Mouse (Mus musculus): ENCODE data around the gene Zscan22. TPM values are rescaled to one million over a fixed set of nuclear protein-coding genes. Genes with fewer than 3 reads are reported as not detected.
A peak's percentile ranks its signal among the peaks of the same experiment; 100 is the strongest.
"Not testable (repeated sequence)": the region's sequence is repeated elsewhere in the genome, so short reads cannot be mapped to it uniquely, and the experiment has no call there.

Gene Zscan22
- total and polyA plus RNA-seq, 3 experiments, result 3.5 to 25.0 (median 4.5) TPM

DNA sequence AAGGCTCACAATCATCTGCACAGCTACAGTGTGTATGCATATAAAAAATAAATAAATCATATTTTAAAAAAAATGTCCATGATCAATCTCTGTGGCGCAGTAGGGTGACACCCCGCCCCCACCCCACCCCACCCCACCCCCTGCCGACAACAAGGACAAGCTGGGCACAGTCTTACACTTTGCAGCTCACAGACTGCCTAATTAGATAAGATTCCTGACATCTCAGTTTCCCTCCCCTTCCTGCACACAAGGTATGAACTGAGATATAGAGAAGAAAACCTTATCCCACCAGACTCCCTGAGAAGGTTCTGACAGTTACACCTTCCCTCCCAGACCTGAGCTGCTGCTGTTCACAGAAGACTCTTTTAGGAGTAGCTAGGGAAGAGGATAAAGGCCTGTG is 37.2 kb downstream of the Zscan22 start:
- H3K36me3 ChIP-seq (replicated peaks), result peaks cover 4% of the 10 kb centered on the region
- TF ChIP-seq POLR2AphosphoS5 (IDR thresholded peaks at IDR 0.05; ENCODE audit: insufficient replicate concordance, low read depth, low read length), result no peak
- ATAC-seq (ENCODE audit: extremely low read depth, insufficient number of reproducible peaks, low FRiP score, poor library complexity, severe bottlenecking) (no peak), DNase-seq (ENCODE audit: low spot score) (no peak)
- H3K4me3 ChIP-seq (ENCODE audit: low read depth, low read length), result no peak overlapping the region
- H3K9me3 ChIP-seq (replicated peaks), result no peaks in the 10 kb centered on the region
- peaks cover 2% of the 10 kb centered on the region; the same call in 1 of the 2 replicates for H3K4me1 ChIP-seq (ENCODE audit: insufficient read depth, low read depth, low read length)
- H3K27me3 ChIP-seq (ENCODE audit: insufficient read depth, low read length), result no peaks in the 10 kb centered on the region

GRCm38 (mm10) chr7:12937254-12937803 is 39.7 kb downstream of the Zscan22 start:
- H3K4me1 ChIP-seq (ENCODE audit: insufficient read depth, low read depth, low read length); H3K4me3 ChIP-seq (ENCODE audit: low read depth, low read length); ATAC-seq (ENCODE audit: extremely low read depth, insufficient number of reproducible peaks, low FRiP score, poor library complexity, severe bottlenecking); H3K9me3 ChIP-seq (replicated peaks); H3K36me3 ChIP-seq (replicated peaks); DNase-seq (ENCODE audit: low spot score); H3K27me3 ChIP-seq (ENCODE audit: insufficient read depth, low read length): not testable (repeated sequence)

GRCm38 (mm10) chr7:12940599-12940998 is 43.0 kb downstream of the Zscan22 start:
- DNase-seq (ENCODE audit: low spot score) (no peak), ATAC-seq (ENCODE audit: extremely low read depth, insufficient number of reproducible peaks, low FRiP score, poor library complexity, severe bottlenecking) (no peak)
- H3K4me1 ChIP-seq (ENCODE audit: insufficient read depth, low read depth, low read length), result peaks cover 4% of the 10 kb centered on the region; the same call in 1 of the 2 replicates
- H3K36me3 ChIP-seq (replicated peaks), result no peaks in the 10 kb centered on the region
- TF ChIP-seq TAL1 (conservative IDR thresholded peaks at IDR 0.05; ENCODE audit: low read depth, low read length) (no peak), CTCF (IDR thresholded peaks at IDR 0.05; ENCODE audit: low read depth, low read length) (no peak), GATA1 (IDR thresholded peaks at IDR 0.05; ENCODE audit: borderline replicate concordance, low read length) (no peak), GATA2 (IDR thresholded peaks at IDR 0.05; ENCODE audit: borderline replicate concordance, low read depth, low read length) (no peak), POLR2AphosphoS5 (IDR thresholded peaks at IDR 0.05; ENCODE audit: insufficient replicate concordance, low read depth, low read length) (no peak)
- 0 out of 2 replicates have a peak, but pooled peaks cover 3% of the 10 kb centered on the region for H3K27me3 ChIP-seq (ENCODE audit: insufficient read depth, low read length)
- no peaks in the 10 kb centered on the region for H3K9me3 ChIP-seq (replicated peaks)
- no peak overlapping the region for H3K4me3 ChIP-seq (ENCODE audit: low read depth, low read length)

- DNase-seq (ENCODE audit: low spot score) (no peak), ATAC-seq (ENCODE audit: extremely low read depth, insufficient number of reproducible peaks, low FRiP score, poor library complexity, severe bottlenecking) (peak; percentile 70)
- TF ChIP-seq CTCF (IDR thresholded peaks at IDR 0.05; ENCODE audit: low read depth, low read length) (0 out of 2 replicates have a peak, but pooled peaks have one; percentile 9), GATA1 (IDR thresholded peaks at IDR 0.05; ENCODE audit: borderline replicate concordance, low read length) (no peak), TAL1 (conservative IDR thresholded peaks at IDR 0.05; ENCODE audit: low read depth, low read length) (no peak), POLR2AphosphoS5 (IDR thresholded peaks at IDR 0.05; ENCODE audit: insufficient replicate concordance, low read depth, low read length) (no peak), GATA2 (IDR thresholded peaks at IDR 0.05; ENCODE audit: borderline replicate concordance, low read depth, low read length) (no peak)
- peaks cover 2% of the 10 kb centered on the region; the same call in 1 of the 2 replicates for H3K4me1 ChIP-seq (ENCODE audit: insufficient read depth, low read depth, low read length)
- no peak overlapping the region for H3K4me3 ChIP-seq (ENCODE audit: low read depth, low read length)
- H3K27me3 ChIP-seq (ENCODE audit: insufficient read depth, low read length), result peaks cover 15% of the 10 kb centered on the region; the same call in 1 of the 2 replicates
- no peaks in the 10 kb centered on the region for H3K9me3 ChIP-seq (replicated peaks)
- H3K36me3 ChIP-seq (replicated peaks), result no peaks in the 10 kb centered on the region
Measured at GRCm38 (mm10) chr7:12943488-12943887, 45.9 kb downstream of the Zscan22 start.

GRCm38 (mm10) chr7:12949032-12949871 is 51.6 kb downstream of the Zscan22 start:
- Histone ChIP-seq H3K9me3 (replicated peaks) (no peaks in the 10 kb centered on the region), H3K27me3 (ENCODE audit: insufficient read depth, low read length) (peaks cover 19% of the 10 kb centered on the region), H3K4me3 (ENCODE audit: low read depth, low read length) (no peak overlapping the region), H3K36me3 (replicated peaks) (no peaks in the 10 kb centered on the region), H3K4me1 (ENCODE audit: insufficient read depth, low read depth, low read length) (no peaks in the 10 kb centered on the region)
- ATAC-seq (ENCODE audit: extremely low read depth, insufficient number of reproducible peaks, low FRiP score, poor library complexity, severe bottlenecking) (no peak), DNase-seq (ENCODE audit: low spot score) (no peak)
- TF ChIP-seq GATA1 (IDR thresholded peaks at IDR 0.05; ENCODE audit: borderline replicate concordance, low read length) (no peak), TAL1 (conservative IDR thresholded peaks at IDR 0.05; ENCODE audit: low read depth, low read length) (no peak), POLR2AphosphoS5 (IDR thresholded peaks at IDR 0.05; ENCODE audit: insufficient replicate concordance, low read depth, low read length) (no peak), CTCF (IDR thresholded peaks at IDR 0.05; ENCODE audit: low read depth, low read length) (no peak), GATA2 (IDR thresholded peaks at IDR 0.05; ENCODE audit: borderline replicate concordance, low read depth, low read length) (no peak)

- no peak for DNase-seq (ENCODE audit: low spot score)
- TF ChIP-seq GATA1 (IDR thresholded peaks at IDR 0.05; ENCODE audit: borderline replicate concordance, low read length), result no peak
- TF ChIP-seq GATA2 (IDR thresholded peaks at IDR 0.05; ENCODE audit: borderline replicate concordance, low read depth, low read length), result no peak
- TF ChIP-seq TAL1 (conservative IDR thresholded peaks at IDR 0.05; ENCODE audit: low read depth, low read length), result no peak
- no peak for TF ChIP-seq CTCF (IDR thresholded peaks at IDR 0.05; ENCODE audit: low read depth, low read length)
- no peak for TF ChIP-seq POLR2AphosphoS5 (IDR thresholded peaks at IDR 0.05; ENCODE audit: insufficient replicate concordance, low read depth, low read length)
- H3K27me3 ChIP-seq (ENCODE audit: insufficient read depth, low read length), result peaks cover 19% of the 10 kb centered on the region
- no peaks in the 10 kb centered on the region for H3K4me1 ChIP-seq (ENCODE audit: insufficient read depth, low read depth, low read length)
- no peaks in the 10 kb centered on the region for H3K36me3 ChIP-seq (replicated peaks)
- no peak for ATAC-seq (ENCODE audit: extremely low read depth, insufficient number of reproducible peaks, low FRiP score, poor library complexity, severe bottlenecking)
- no peak overlapping the region for H3K4me3 ChIP-seq (ENCODE audit: low read depth, low read length)
- H3K9me3 ChIP-seq (replicated peaks), result no peaks in the 10 kb centered on the region
Measured at GRCm38 (mm10) chr7:12949872-12950229, 52.2 kb downstream of the Zscan22 start.
